Mouse (Mus musculus) limb, embryonic 11.5 days (tissue): ENCODE results near the gene Kcnc3. TPM values are rescaled to one million over a fixed set of nuclear protein-coding genes. Genes with fewer than 3 reads are reported as not detected.

Experiments
- ATAC-seq: fragments of 200-750 bp; cut with Nextera tagmentation; 2 replicates; pipeline ENCODE4 v1.8.0; 2017; ENCODE audit warnings: low read depth; ENCODE audit not compliant: insufficient number of reproducible peaks, low FRiP score, low TSS enrichment
- DNase-seq: peaks from one replicate; pipeline ENCODE4 v3.0.0-alpha.2; 2015; ENCODE audit warnings: low spot score
- H3K27ac ChIP-seq: fragments of 300-500 bp; sonication (generic); replicated peaks from 2 replicates; pipeline ENCODE4 v1.5.1; 2014; ENCODE audit warnings: low read depth, mild to moderate bottlenecking, low read length
- H3K27me3 ChIP-seq: fragments of 300-500 bp; sonication (generic); 2 replicates; pipeline ENCODE4 v1.6.1; 2014; ENCODE audit warnings: mild to moderate bottlenecking, low read length, mixed read lengths; ENCODE audit not compliant: control insufficient read depth, insufficient read depth
- H3K36me3 ChIP-seq: fragments of 300-500 bp; sonication (generic); 2 replicates; pipeline ENCODE4 v1.6.1; 2014; ENCODE audit warnings: mild to moderate bottlenecking, low read length, moderate library complexity, mixed read lengths; ENCODE audit not compliant: control insufficient read depth, insufficient read depth
- H3K4me1 ChIP-seq: fragments of 300-500 bp; sonication (generic); 2 replicates; pipeline ENCODE4 v1.6.1; 2014; ENCODE audit warnings: low read length, mixed read lengths; ENCODE audit not compliant: control insufficient read depth, insufficient read depth
- H3K4me2 ChIP-seq: fragments of 300-500 bp; sonication (generic); 2 replicates; pipeline ENCODE4 v1.6.1; 2014; ENCODE audit warnings: low read depth, mild to moderate bottlenecking, moderate library complexity; ENCODE audit not compliant: severe bottlenecking
- H3K4me3 ChIP-seq: fragments of 300-500 bp; sonication (generic); 2 replicates; pipeline ENCODE4 v1.5.1; 2014; ENCODE audit warnings: low read depth, low read length
- H3K9ac ChIP-seq: fragments of 300-500 bp; sonication (generic); 2 replicates; pipeline ENCODE4 v1.6.1; 2014; ENCODE audit warnings: mild to moderate bottlenecking, low read length
- H3K9me3 ChIP-seq: fragments of 300-500 bp; sonication (generic); 2 replicates; pipeline ENCODE4 v1.6.1; 2016; ENCODE audit warnings: low read length; ENCODE audit not compliant: control insufficient read depth
- WGBS: fragments of 180-500 bp; shearing (Covaris S2); extraction: QIAGEN DNeasy Blood & Tissue Kit; methylation state at CpG from one replicate; pipeline ENCODE4 v1.1.7; 2014; 5-methylcytosine and 5-hydroxymethylcytosine counted together
- polyA plus RNA-seq: library from polyadenylated mRNA; unstranded; fragments of >200 nt; fragmentation: Nextera tagmentation; extraction: Ambion mirVana; gene quantifications from 2 replicates; pipeline ENCODE4 v1.2.1, GENCODE M21; 2014

Gene Kcnc3
- polyA plus RNA-seq, 1 experiment from 2014 or later: 0.36 TPM

DNA sequence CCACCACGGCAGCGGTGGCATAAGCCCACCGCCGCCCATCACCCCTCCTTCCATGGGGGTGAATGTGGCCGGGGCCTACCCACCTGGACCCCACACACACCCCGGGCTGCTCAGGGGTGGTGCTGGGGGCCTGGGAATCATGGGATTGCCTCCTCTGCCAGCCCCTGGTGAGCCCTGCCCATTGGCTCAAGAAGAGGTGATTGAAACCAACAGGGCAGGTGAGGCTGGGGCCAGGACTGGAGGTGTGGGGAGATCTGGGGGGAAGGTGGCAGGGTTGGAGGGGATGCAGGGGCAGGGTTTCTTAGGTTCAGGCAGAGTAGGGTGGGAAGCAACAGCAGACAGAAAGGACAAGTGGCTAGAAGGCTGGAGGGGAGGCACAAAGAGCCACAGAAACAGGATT, 5.6 kb downstream of the Kcnc3 start:
- DNase-seq: no peak
- Histone ChIP-seq H3K27me3 (peaks cover 28% of the 10 kb centered on the region), H3K9ac (no peak overlapping the region), H3K27ac (no peak overlapping the region), H3K9me3 (no peaks in the 10 kb centered on the region), H3K4me3 (no peak overlapping the region), H3K36me3 (no peaks in the 10 kb centered on the region), H3K4me2 (no peak overlapping the region), H3K4me1 (0 out of 2 replicates have a peak, but pooled peaks cover 6% of the 10 kb centered on the region)
- WGBS: 89% methylated on average over 4 of the region's 6 CpGs
- no peak for ATAC-seq

DNA sequence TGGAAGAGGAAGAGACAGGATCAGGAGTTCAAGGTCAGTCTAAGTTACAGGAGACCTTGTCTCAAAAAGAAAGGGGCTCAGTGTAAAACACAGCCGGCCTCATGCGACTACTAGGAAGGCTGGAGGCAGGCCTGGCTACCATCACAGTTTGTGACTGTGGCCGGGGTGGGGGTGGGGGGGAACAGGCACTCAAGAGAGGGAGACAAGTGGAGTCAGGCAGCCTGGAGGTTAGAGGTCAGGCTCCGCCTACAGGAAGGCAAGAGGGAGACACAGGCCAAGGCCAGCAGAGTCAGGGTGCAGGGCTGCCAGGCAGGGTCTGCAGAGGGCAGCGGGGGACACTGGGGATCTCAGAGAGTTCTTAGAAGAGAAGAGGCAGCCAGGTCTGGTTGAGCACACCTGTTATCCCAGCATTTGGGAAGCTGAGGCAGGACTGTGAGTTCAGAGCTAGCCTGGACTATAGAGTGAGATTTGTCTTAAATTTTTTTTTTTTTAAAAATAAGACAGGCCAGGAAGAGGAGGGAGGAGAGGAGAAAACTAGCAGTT, 6.6 kb downstream of the Kcnc3 start:
- Histone ChIP-seq H3K4me1 (0 out of 2 replicates have a peak, but pooled peaks cover 3% of the 10 kb centered on the region), H3K4me3 (no peak overlapping the region), H3K4me2 (no peak overlapping the region), H3K36me3 (no peaks in the 10 kb centered on the region), H3K27ac (no peak overlapping the region), H3K9ac (no peak overlapping the region), H3K9me3 (no peaks in the 10 kb centered on the region), H3K27me3 (peaks cover 28% of the 10 kb centered on the region)
- WGBS: 46% methylated on average over 5 of the region's 5 CpGs
- DNase-seq (no peak), ATAC-seq (no peak)

DNA sequence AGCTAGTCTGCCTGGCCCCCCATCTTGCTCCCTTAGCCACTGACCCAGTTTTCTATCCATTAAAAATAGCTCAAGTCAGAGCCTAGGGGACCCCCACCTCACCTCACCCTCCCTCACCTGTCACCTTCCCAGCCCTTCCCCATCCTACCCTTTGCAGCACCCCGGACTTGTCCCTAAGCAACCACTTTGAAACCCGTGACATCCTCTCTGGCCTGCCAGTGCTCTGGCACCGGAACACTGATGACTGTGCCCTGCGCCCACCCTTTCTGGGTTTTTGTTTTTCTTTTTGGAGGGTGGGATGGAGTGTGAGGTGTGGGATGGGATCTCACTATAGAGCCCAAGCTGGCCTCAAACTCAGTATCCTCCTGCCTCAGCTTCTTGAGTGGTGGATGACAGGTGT, 7.2 kb downstream of the Kcnc3 start:
- ATAC-seq (no peak), DNase-seq (no peak)
- Histone ChIP-seq H3K27me3 (peaks cover 28% of the 10 kb centered on the region), H3K4me2 (no peak overlapping the region), H3K9ac (no peak overlapping the region), H3K4me1 (peaks cover 9% of the 10 kb centered on the region), H3K9me3 (no peaks in the 10 kb centered on the region), H3K27ac (no peak overlapping the region), H3K4me3 (no peak overlapping the region), H3K36me3 (no peaks in the 10 kb centered on the region)
- WGBS: 87% methylated on average over 4 of the region's 4 CpGs

DNA sequence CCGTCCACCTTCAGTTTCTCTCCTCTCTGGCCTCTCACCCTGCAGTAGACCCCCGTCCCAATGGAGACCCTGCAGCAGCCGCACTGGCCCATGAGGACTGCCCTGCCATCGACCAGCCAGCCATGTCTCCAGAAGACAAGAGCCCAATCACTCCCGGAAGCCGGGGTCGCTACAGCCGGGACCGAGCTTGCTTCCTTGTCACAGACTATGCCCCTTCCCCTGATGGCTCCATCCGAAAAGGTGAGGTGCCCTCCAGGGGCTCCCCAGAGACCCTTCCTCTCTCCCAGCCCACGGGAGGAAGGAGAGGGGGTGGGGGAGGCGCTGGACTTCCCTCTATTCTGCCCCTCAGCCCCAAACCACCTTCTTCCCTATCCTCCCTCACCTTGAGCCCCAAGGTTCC, 7.9 kb downstream of the Kcnc3 start:
- Histone ChIP-seq H3K4me1 (peaks cover 9% of the 10 kb centered on the region), H3K27me3 (peaks cover 23% of the 10 kb centered on the region), H3K9ac (no peak overlapping the region), H3K36me3 (no peaks in the 10 kb centered on the region), H3K27ac (no peak overlapping the region), H3K9me3 (no peaks in the 10 kb centered on the region), H3K4me3 (no peak overlapping the region), H3K4me2 (no peak overlapping the region)
- 77% methylated on average over 12 of the region's 12 CpGs for WGBS
- ATAC-seq: no peak
- no peak for DNase-seq

DNA sequence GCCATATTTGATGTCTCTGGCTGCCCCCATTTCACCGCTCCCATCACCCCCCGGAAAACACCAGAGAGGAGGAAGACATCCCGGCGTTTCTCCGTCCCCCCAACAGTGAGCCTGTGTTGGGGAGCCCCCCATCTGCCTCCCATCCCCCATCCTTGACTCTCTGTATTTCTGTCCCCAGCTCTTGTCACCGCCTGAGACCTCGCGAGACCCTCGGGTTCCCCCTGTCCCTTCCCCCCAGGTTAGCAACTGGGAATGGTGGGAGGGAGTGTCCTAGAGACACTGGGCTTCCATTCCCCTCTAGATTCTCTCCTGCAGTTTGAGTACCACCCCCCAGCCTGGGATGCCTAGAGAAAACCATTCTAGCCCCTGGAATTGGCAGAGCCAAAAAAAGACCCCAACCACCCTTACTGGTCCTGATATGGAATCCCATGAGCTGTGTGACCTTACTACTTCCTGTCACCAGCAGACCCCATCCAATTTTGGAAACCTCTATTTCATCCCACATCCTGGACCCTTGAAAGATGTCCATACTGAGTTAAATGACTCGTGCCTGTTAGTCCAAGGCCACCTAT, 10.3 kb downstream of the Kcnc3 start:
- 78% methylated on average over 10 of the region's 10 CpGs for WGBS
- Histone ChIP-seq H3K4me3 (no peak overlapping the region), H3K27ac (no peak overlapping the region), H3K36me3 (no peaks in the 10 kb centered on the region), H3K4me2 (no peak overlapping the region), H3K9me3 (no peaks in the 10 kb centered on the region), H3K9ac (no peak overlapping the region), H3K4me1 (peaks cover 6% of the 10 kb centered on the region), H3K27me3 (peaks cover 28% of the 10 kb centered on the region)
- ATAC-seq (no peak), DNase-seq (no peak)

DNA sequence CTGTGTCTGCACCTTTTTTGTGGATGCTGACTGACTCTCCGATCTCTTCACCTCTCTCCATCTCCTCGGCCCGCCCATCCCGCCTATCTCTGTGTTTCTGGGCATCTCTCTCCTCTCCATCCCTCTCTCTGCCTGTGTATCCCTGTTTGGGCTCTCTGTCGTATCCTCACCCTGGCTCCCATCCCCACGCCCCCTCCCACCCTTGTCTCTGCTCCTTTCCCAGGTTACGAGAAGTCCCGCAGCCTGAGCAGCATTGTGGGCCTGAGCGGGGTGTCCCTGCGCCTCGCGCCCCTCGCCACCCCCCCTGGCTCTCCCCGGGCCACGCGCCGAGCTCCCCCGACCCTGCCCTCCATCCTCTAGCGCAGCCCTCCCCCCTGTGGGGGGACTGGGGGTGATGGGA, 11.2 kb downstream of the Kcnc3 start:
- H3K27me3 ChIP-seq: peaks cover 37% of the 10 kb centered on the region
- 12% methylated on average over 19 of the region's 19 CpGs for WGBS

DNA sequence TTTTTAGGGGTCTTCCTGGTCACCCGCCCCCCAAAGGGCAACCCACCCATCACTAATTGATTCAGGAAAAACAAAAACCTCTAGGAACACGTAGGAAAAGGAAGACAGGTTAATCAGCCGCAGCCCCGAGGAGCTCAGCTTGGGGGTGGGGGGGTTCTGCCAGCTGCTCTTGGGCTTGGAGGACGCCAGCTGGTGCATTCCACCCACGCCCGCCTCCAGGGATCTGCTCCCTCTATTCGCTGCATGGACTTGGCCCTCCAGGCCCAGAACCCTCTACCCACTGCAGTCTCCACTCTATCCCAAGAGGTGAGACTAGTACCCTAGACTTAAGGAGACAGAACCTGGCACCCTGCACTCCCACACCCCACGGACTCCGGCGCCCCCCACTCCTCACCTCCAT, 12.0 kb downstream of the Kcnc3 start:
- Histone ChIP-seq H3K27ac (no peak overlapping the region), H3K4me1 (peaks cover 6% of the 10 kb centered on the region), H3K9me3 (no peaks in the 10 kb centered on the region), H3K27me3 (peaks cover 41% of the 10 kb centered on the region), H3K36me3 (no peaks in the 10 kb centered on the region), H3K4me3 (no peak overlapping the region), H3K4me2 (no peak overlapping the region), H3K9ac (no peak overlapping the region)
- DNase-seq (peak; percentile 38), ATAC-seq (no peak)
- WGBS: 16% methylated on average over 11 of the region's 11 CpGs

More for the DNA sequence above, 11.2 kb downstream of the Kcnc3 start:
- no peak overlapping the region for H3K4me2 ChIP-seq
- H3K9ac ChIP-seq: no peak overlapping the region
- no peak overlapping the region; the same call in 1 of the 2 replicates for H3K27ac ChIP-seq
- ATAC-seq (no peak), DNase-seq (no peak)
- peaks cover 6% of the 10 kb centered on the region for H3K4me1 ChIP-seq
- H3K36me3 ChIP-seq: no peaks in the 10 kb centered on the region
- no peaks in the 10 kb centered on the region for H3K9me3 ChIP-seq
- H3K4me3 ChIP-seq: no peak overlapping the region

DNA sequence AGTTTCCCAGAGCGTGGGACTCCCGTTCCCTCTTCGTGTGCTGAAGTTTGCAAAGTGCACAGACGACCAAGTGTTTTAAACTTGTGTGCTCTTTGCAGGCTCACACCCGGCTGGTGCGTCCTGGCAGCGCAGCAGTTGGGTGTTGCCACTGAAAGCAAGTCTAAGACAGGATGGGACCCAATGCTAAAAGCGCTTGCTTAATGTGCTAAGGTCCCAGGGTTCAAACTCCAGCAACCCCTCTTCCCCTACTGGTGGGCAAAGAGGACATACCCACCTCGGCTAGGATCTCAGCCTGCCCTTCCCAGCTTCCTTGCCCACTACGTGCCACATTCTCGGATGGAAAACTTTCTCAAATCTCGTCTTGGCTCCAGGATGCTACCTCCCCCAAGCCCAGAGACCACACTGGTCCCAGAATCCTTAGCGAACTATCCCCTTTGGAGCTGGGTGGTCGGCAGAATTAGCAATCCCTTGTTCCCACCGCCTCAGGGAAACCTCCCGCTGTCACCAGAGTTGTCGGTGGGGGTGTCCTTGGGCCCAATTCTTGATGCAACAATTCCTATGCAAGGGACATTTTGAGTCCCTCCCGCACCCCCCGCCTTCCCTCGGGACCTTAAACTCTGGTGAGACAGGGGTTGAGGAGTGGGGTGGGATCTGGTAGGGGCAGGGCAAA, 12.9 kb downstream of the Kcnc3 start:
- DNase-seq (peak; percentile 30), ATAC-seq (no peak)
- Histone ChIP-seq H3K27ac (no peak overlapping the region), H3K27me3 (peaks cover 43% of the 10 kb centered on the region), H3K9me3 (no peaks in the 10 kb centered on the region), H3K9ac (no peak overlapping the region), H3K4me1 (peaks cover 6% of the 10 kb centered on the region), H3K4me2 (peak overlapping the region; percentile 40), H3K36me3 (no peaks in the 10 kb centered on the region), H3K4me3 (peak overlapping the region; percentile 17; the same call in 1 of the 2 replicates)
- 3% methylated on average over 20 of the region's 20 CpGs for WGBS
